Mouse (Mus musculus) cerebellum, postnatal 14 days (tissue): Measurements from ENCODE around the gene Vma21-ps.
"Not testable (repeated sequence)": the region's sequence is repeated elsewhere in the genome, so short reads cannot be mapped to it uniquely, and the experiment has no call there.

Source experiments
- DNase-seq, 2 experiments: peaks; one replicate each; pipeline ENCODE4 v3.0.0; 2021; ENCODE audit warnings: mixed read lengths in 2 of 2

The Vma21-ps gene

DNA sequence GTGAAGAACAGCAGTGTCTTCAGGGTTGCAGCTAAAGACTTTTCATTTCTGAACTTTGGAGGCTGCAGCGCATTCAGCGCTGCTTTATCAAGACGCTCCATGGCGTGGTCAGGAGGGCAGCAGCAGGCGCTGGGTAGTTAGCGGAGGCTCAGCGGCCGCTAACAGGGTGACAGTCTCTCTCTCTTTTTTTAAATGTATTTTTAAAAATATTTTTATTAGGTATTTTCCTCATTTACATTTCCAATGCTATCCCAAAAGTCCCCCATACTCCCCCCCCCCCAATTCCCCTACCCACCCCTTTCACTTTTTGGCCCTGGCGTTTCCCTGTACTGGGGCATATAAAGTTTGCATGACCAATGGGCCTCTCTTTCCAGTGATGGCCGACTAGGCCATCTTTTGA, at the start of gene Vma21-ps:
TSS of gene Vma21-ps (minus strand) at position 101 of the 400 bp plus-strand sequence.
- DNase-seq, result not testable (repeated sequence)

DNA sequence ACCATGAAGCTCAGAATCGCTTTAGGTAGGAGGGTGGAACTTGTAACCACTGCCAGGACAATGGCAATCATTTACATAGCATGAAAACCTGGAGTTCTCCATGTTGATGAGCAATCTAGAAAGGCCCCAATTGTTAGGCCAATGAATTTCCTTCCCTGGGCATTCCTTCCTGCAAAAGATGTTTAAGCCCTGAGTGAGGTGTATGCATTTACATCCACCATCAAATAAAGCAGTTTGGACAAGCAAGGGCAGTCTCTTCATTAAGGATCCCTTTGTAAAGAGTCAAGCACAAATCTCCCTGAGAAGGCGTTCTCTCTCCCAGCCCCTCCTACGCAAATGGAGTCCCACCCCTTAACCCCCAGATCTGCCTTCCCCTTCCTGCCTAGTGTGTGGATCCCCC, 46.0 kb upstream of the Vma21-ps start:
- no peak for DNase-seq

DNA sequence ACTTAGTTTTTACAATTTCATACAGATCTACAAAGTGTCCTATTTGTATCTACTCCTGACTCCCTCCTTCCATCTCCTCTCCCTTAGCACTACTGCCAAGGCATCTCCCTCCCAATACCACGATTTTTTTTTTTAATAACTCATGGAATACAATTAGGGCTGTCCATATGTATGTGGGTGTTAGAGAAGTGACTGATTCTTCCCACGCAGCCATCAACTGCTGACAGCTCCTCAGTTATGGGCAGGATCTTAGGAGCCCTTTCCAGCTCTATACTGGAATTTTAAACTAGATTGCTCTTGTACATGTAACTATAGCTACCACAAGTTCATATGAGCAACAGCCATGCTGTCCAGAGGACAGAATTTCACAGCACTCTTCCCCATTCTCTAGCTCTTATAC, 33.6 kb upstream of the Vma21-ps start:
- no peak for DNase-seq

DNA sequence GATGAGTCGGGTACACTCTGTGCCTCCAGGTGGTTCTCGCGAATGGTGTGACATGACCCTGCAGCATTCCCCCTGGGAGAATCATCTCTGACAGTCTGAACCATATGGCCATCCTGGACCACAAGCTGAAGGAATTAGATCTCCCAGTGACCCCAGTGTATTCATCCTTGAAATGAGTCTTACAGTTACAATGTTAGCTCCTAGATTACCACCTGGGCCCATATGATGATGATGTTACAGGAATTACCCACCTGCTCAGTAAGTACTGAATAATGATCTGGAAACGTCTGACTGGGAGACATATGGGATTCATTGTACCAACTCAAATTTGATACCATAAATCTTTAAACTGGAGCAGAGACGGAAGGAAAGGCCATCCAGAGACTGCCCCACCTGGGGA, 29.4 kb upstream of the Vma21-ps start:
- peak in 1 of 2 experiments; percentile 2 for DNase-seq

DNA sequence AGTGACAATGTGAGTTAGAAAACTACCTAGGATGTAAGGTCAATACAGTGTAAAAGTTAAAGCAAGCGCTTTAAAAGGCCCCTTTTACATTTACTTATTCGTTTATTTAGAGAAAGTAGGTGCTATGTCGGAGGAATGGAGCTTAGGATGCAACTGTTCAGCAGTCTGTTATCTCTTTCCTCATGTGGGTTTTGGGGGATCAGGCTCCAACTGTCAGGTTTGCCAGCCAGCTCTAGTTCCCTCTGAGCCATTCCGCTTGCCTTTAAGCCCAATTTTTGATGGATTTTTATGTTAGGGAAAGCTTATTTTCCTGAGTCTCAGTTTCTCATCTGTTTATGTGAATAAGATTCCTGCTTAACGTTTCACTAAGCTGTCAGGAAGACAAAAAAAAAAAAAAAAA, 22.3 kb upstream of the Vma21-ps start:
- no peak for DNase-seq

DNA sequence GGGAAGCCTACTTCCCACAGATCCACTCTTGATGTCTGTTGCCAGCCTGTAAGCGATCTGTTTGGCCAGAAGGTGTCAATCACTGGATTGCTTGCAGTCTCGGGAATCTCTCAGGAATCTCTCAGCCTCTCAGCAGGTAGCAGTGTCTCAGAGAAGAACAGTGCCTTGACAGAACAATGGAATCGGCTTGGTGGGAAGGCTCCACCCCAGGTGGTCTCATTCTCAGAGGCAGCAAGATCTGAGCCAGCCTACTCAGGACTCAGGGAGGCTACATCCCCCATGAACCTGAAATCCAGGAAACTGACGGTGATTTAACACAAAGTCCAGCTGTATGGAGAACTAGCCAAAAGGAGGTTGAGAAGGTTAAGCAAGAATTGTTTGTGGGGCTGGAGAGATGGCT, 20.5 kb upstream of the Vma21-ps start:
- DNase-seq, result no peak

DNA sequence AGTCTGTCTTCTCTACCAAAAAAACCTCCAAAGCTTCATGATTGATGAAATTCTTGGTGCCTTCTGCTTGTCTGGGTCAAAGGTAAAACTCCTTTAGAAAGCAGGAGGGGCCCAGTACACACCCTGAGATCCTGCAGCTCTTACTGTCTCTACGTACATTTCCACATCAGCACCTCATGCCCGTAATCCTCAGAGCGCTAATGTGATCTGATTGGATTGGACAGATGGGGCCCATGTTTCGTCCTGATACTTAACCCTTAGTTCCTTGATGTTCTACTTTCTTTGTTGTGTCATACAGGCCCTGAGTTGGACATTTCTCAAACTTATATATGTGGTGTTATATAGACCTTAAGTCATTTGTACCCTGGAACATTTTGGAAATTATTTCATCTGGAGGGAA, 9.6 kb downstream of the Vma21-ps start:
- no peak for DNase-seq

DNA sequence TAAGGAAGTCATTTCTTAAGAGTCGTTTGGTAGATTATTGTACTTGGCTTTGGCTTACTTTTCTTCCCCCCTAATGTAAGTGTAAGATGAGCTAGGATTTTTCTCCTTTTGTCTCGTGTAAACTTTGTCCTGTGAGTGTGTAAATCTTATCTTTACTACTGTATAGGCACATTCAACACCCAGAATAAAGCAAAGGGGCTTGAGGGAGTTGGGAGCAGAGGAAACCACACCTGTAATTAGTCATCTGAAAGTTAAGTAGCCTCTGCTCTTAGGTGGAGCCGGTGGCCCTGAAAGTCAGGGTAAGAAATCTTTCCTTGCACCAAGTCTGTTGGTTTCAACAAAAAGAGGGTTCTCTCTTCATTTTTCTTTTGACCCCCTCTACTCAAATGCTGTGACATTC, 23.6 kb downstream of the Vma21-ps start:
- DNase-seq, result no peak

DNA sequence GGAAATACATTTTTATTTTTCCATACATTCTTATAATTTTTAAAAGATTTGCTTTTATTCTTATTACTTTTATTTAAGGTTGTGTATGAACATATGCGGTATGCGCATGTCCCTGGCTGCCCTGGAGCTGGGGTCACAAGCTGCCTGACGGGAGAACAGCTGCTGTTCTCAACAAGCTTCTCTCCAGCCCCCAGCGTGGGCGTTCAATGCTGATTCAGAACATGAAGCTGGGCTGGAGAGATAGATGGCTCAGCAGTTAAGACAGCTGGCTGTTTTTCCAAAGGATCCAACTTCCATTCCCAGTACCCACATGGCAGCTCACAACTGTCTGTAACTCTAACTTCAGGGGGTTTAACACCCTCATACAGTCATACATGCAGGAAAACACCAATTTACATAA, 35.7 kb downstream of the Vma21-ps start:
- DNase-seq, result no peak

DNA sequence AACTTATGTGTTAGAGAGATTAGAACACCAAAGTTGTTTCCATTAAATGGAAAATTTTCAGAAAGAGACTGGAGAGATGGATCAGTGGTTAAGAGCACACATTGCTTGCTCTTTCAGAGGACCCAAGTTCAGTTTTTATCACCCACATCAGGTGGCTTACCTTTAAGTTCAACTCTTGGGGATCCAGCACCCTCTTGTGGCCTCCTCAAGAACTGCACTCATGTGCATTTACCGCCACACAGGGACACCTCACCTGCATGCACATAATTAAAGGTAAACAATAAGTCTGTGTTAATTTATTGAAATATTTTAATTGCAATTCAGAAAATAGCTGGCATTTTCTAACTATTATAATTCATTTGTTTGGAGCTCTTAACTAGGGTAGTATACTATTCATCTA, 37.3 kb downstream of the Vma21-ps start:
- peak in 1 of 2 experiments; percentile 15 for DNase-seq
